Mouse (Mus musculus) layer of hippocampus, adult 18-20 months (tissue): ENCODE data around the gene Asgr1. TPM values are rescaled to one million over a fixed set of nuclear protein-coding genes. Genes with fewer than 3 reads are reported as not detected.

Experiments used
- DNase-seq, 2 experiments: peaks; one replicate each; pipeline ENCODE4 v3.0.0; 2022; ENCODE audit warnings: low spot score in 2 of 2
- total RNA-seq, 2 experiments: library from RNA; stranded (reverse); gene quantifications; 2 replicates each; pipeline ENCODE4 v1.2.3; 2021

Gene Asgr1
- total RNA-seq, 2 experiments from 2014 or later: 0.84 to 0.99 TPM

DNA sequence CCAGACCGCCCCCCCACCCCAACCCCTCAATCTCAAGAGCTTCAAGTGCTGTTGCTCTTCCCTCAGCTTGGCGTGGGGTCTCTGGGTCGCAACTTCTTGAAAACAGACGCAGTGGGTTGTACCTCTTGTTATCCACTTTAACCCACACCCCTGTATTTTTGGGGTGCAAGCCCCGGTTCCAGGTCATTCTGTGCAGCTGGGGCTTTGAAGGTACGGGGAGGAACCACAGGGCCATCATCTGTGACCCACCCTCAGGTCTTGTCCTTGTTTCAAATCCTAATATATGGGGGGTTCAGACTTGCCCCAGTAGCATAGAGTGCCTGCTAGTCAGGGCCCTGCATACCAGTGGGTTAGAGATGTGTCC lies 29.8 kb upstream of the Asgr1 start:
- DNase-seq: no peak

DNA sequence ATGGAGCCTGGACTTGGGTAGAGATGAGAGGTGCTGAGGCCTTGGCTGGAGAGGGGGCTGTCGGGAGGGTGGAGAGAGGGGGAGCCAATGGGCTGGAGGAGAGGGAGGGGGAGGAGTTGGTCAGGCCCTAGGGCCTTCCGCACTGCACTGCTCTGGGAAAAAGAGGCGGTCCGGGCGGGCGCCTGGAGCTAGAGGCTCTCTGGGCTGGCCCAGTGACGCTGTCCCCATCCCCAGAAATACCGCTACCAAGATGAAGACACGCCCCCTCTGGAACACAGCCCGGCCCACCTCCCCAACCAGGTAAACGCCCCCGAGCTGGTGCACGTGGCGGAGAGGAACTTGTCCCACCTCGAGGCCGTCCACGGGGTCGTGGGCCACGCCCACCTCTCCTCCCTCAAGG lies 27.2 kb upstream of the Asgr1 start:
- DNase-seq: no peak

DNA sequence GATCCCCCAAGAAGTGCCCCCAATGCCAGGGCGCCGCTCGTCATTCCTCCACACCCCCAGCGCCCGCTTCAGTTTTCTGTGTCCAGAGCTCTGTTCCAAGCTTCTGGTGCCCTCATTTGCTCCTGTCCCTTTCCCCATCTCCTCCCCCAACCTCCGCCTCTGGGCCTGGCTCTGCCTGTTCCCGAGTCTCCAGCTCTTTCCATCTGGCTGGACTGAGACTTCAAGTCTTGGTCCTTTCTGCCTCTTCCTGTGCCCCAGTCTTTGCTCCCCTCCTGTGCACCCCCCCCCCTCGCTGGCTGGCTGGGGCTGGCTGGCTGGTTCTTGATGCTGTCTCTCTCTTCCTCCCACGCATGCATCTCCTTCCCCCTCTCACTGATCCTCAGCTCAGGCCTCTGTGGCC lies 26.5 kb upstream of the Asgr1 start:
- no peak for DNase-seq

DNA sequence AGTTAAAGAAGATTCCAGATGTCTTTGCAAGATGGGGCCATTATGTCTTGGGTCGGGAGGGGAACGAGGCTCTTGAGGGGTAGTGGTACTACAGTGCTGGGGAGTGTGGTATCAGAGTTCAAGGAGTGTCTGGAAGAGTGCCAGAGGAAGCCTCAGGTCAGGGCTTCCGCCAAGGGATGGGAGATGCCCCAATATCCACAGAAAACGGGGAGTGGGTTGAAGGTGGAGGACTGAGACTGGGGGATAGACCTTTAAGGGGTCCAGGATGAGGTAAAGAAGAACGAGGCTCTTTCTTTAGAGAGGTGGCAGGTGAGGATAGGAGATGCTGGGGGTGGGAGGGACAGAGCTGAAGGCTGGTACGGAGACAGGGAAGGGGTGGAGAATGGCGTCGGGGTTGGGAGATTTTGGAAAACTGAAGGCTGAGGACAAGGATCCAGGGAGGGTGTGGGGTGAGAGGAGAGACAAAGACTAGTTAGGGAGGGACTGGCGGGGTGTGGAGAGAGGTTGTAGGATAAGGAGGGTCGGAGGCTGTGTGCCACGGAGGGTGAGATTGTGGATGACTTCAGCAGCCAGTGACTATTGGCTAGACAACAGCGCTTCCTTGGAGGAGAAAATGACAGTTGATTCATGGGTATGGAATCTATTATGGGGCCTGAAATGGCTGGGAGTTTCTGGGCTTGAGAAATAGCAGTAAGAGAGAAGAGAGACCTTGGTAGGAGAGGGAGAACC lies 25.3 kb upstream of the Asgr1 start:
- no peak for DNase-seq

DNA sequence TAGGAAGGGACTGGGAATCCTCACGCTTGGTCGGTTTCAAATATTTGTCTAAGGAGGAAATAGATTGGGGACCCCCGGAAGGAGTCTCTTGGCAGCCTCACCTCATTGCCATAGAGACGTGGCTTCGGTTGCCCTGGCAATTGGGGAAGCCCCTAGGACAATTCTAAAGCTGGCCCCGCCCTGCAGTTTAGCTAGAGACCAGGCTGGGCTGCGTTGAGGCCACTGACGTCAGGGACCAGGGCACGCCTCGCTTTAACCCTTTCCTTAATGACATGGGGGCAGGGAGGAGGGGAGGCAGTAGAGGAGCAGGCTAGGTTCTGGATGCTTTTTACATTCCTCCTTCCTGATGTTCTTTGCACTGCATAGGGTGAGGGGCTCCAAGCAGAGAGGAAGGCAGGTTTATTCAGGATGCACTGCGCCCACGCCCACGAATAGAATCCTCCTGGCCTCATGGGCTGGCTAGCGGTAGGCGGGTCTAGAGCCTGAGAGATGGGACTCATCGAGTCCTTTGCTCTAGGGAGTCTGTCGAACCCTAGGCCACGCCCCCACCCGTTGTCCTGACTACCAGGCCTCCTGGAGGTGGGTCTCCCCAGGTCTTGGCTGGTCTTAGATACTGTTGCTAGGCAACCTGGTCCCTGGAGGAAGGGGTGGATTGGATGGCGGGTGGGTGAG lies 24.6 kb upstream of the Asgr1 start:
- DNase-seq: peak; percentile 85 to 88

DNA sequence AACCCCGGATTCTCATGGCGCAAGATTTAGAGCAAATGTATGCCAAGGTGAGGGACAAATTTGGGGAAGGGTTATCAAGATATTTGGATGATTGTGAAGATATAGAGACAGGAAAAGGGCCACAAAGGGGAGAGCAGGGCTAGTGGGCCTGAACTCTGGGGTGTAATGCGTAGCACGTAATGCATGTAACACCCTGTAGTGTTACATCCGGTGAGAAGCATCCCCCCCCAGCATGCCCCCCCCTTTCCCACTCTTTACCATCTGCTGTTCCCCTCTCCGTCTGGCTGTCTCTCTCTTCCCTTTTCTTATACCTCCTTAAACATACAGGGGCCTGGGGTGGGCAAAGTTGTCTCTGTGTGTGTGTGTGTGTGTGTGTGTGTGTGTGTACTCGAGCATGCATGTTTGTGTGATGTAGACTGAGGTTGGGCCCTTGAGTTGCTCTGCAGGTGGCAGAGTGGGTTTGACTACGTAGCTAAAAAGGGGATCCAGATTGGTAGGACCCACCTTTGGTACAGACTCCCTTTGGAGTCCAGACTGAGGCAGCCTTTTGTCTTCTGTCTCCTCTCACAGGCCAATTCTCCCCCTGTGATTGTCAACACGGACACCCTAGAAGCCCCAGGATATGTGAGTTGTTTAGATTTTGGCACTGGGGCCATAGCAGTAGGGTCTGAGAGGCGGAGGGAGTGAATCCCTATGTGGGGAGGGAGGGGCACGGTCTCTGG lies 23.9 kb upstream of the Asgr1 start:
- no peak for DNase-seq

DNA sequence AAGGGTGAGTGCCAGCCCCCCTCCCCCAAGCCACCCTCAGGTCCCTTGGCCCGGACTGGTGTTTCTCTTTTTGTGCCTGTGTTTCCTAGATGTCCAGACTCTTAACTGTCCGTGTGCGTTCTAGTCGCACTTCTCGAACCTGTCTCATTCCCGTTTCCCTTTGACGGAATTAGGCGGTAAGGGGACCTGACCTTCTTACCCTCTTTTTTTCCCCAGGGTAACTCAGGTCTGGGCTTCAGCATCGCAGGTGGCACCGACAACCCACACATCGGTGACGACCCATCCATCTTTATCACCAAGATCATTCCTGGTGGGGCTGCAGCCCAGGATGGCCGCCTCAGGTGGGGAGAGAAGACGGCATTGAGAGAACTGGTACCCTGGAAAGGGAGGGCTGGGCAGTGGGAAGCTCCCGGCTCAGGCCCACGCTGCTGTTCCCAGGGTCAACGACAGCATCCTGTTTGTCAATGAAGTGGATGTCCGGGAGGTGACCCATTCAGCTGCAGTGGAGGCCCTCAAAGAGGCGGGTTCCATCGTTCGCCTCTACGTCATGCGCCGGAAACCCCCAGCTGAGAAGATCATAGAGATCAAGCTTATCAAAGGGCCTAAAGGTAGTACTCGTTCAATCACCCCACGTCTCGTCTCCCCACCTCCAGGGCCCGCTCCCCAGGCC lies 23.1 kb upstream of the Asgr1 start:
- DNase-seq: no peak

DNA sequence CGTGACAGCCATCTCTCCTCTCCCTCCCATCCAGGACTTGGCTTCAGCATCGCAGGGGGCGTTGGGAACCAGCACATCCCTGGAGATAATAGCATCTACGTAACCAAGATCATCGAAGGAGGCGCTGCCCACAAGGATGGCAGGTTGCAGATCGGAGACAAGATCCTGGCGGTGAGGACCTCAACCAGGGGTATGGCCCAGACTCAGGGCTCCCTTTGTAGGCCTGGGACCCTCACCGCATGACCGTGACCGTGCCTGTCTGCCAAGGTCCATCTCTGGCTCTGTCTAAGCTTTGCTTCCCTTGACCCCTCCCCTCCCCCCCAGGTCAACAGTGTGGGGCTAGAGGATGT lies 22.6 kb upstream of the Asgr1 start:
- no peak for DNase-seq

DNA sequence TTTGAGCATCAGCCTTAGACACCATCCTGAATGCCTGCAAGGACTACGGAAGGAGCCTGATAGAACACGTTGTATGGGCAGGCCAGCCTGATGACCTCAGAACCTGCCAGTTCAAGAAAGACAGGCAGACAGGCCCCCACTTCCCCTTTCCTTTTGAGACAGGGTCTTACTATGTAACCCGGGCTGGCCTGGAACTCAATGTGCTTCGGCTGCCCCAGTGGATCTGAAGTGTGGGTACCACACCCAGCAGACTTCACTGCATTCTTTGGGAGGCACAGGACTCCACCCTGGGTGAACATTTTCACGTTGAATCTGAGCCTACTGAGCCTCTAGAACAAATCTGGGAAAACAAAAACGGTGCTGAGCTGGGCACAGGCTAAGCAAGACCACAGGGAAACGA lies 15.7 kb upstream of the Asgr1 start:
- no peak for DNase-seq

DNA sequence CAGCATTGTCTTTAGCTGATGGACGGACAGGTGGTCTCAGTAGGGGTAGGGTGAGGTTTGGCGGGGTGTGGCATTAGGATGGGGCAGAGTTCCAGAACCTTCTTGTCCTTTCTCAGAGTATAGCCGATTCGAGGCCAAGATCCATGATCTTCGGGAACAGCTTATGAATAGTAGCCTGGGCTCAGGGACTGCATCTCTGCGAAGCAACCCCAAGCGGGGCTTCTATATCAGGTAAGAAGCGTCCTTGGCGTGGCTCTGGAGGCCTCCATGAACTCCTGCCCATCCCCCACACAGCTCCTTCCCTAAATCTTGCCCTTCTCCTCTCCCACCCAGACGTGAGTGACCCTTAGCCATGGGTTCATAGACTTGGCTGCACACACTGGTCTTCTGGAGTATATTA lies 14.3 kb upstream of the Asgr1 start:
- no peak for DNase-seq

DNA sequence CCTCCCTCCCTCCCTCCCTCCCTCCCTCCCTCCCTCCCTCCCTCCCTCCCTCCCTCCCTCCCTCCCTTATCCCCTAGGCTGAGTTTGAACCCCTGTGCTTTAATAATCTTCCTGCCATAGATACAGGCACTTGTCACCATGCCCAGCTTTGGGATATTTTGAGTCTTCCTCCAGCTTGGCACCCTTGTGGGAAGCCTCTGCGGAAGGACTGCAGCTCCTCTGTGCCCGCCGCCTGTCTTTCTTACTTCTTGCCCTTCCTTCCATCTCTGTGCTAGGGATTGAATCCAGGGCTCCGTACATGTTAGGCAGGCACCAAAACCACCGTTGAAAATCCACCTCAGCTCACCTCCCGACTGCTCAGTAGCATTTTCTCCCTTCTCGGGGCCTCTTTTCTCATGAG lies 13.7 kb upstream of the Asgr1 start:
- no peak for DNase-seq

DNA sequence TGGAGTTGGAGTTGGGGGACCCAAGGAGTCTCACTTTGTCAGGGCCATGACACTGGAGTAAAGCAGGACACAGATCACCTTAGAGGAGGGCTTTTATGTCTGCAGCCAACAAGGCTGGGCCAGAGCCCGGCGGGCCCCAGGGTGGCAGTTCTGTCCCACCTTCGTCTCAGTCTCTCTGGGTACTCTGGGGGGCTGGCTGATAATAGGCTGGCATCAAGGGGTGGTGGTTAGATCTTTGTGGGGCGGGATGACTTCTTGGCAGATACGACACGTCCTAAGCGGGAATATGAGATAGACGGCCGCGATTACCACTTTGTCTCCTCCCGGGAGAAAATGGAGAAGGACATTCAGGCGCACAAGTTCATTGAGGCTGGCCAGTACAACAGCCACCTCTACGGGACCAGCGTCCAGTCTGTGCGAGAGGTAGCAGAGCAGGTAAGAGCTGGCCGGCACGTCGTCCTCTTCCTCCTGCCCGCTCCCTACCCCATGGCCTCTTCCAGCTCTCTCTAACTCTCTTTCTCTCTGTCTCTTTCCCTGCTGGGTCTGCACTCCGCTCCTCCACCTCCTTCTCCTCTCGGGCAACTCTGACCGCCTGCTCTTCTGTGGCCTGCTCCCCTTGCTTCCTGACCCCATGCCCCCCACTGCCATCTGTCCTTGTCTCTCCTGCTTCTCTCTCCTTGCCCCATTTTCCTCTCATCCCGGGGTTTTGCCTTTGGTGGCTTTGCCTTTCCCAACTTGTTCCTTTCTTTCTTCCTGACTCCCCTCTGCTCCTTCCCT lies 11.4 kb upstream of the Asgr1 start:
- DNase-seq: no peak

DNA sequence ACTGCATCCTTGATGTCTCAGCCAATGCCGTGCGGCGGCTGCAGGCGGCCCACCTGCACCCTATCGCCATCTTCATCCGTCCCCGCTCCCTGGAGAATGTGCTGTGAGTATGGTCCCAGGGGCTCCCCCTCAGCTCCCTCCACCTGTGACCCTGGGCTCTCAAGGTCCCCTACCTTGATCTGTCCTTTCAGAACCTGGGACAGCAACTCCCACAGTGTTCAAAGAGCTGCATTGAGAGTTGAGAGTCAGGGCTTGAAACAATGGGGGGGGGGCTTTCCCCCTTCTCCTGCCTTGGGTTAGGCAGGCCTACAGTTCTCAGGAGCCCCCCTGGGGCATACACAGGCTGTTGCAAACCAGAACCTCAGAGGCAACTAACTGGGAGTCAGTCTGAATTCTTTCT lies 10.2 kb upstream of the Asgr1 start:
- no peak for DNase-seq

DNA sequence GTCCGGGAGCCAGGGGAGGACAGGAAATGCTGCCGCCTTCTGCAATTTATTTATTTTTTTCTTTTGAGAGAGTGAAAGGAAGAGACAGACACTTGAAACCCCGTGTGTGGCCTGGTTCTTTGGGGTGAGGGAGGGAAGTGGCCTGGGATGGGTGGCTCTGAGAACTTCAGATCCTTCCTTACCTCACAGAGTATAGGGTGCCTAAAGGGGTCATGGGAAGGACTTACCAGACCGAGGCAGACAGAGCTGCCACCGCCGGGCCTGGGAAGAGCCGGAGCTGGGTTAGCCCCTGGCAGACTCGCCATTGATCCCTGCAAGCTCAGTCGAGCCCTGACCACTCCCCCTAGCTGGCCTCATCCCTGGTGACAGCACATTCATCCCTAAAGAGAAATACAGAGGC lies 8.4 kb upstream of the Asgr1 start:
- no peak for DNase-seq

DNA sequence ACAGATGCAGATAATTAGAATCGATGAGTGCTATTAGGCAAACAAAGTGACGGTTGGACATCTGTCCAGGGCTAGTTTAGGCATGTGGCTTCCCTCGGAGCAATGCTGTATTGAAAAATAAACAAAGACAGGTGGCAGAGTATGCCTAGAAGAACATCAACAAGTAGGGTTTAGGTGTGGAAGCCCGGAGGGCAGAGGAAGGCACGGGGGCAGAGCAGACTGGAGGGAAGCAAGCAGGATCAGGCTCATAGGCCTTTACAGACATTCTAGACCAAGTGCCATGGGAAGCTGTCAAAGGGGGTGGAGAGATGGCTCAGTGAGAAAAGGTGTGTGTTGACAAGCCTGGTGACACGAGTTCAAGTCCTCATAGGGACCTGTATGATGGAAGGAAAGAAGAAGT lies 4.5 kb upstream of the Asgr1 start:
- DNase-seq: no peak

DNA sequence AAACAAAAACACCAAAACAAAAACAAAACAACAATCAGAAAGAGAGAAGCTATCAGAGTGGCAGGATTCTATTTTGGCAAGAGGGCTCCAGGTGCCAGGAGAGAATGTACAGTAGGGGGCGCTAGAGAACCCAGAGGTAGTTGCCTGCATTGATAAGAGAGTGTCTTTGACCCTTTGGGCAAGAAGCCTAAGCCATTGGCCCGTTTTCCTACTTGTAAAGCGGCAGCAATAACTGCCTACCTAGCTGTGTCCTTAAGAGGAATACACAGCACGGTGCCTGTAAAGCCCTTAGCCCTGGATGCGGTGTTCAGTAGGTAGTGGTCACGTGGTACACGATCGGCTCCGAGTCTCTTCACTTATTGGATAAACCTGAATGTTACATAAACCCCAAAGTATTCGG lies 4.1 kb upstream of the Asgr1 start:
- DNase-seq: no peak

DNA sequence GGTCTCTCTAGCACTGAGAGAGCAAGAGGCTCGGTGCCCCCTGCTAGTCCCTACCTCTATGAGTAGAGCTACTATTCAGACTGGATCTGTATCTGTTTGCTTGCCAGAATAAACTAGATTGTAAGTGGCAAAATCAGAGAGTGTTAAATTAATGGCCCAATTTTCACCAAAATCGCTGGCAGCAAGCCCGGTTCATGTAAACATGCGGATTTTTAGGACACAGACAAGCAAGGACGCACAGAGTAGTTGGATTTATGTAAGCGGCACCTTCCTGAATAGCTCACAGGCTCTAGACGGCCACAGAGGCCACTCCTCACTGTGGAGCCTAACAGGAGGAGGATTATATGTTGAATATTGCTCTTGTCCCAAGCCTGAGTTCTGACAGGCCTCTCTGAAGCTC lies 729 bp upstream of the Asgr1 start:
- DNase-seq: no peak

DNA sequence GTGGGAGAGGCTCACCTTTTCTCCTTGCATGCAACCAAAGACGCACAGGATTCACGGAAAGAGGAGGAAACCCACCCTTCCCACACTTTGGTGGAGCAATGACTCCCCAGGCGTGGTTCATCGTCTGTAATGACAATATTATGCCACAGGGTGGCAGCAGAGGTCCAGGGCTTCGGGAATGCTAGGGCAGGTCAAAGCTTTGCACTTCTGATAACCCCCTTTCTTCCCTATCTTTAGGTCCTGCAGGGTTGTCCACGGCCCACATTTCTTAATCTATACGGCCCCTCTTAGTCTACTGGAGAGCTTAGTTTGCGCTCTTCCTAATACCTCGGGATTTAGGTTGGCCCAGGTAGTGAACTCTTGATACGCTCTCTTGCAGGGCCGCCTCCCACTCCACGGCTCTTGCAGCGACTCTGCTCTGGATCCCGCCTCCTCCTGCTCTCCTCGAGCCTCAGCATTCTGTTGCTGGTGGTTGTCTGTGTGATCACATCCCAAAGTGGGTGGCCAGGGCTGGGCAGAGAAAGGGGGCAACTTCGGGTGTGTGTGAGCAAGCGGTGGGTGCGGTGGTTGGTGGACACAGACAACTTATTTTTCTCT lies 1.8 kb downstream of the Asgr1 start:
- DNase-seq: peak in 1 of 2 experiments; percentile 71

DNA sequence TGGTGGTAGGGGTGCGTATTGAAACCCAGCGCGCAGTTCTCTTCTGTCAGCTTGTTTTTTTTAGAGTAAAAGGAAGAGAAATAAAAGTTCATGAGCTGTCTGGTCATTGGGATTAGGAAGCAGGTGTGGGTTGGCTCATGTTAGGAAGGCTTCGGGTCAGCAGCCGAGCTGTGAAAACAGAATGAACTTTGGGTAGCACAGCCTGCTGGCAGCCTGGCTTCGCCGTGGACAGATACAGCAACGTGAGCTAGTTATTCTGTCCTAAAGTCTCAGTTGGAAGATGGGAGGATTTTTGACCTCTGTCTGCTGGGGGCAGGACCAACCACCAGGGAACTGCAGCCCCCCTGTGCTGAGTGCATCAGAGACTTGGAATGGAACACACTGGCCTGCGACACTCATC lies 3.9 kb downstream of the Asgr1 start:
- DNase-seq: no peak

DNA sequence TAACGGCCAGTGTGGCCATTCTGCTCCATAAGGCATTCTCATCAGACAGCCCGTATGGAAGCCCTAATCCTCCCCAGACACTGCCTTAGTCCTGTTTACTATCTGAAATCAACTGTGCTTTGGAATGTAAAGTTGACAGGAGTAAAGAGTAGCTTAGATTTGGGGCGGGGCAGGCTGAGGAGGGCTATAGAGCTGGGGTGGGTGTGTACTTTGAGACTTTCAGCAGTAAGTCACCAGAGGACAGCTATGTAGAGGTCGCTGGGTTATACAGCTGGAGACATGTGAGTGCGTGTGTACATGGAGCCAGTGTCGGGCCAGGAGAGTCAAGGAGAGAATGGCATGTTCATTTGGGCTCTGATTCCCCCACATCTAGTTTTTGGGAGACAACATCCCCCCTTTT lies 6.0 kb downstream of the Asgr1 start:
- DNase-seq: no peak

DNA sequence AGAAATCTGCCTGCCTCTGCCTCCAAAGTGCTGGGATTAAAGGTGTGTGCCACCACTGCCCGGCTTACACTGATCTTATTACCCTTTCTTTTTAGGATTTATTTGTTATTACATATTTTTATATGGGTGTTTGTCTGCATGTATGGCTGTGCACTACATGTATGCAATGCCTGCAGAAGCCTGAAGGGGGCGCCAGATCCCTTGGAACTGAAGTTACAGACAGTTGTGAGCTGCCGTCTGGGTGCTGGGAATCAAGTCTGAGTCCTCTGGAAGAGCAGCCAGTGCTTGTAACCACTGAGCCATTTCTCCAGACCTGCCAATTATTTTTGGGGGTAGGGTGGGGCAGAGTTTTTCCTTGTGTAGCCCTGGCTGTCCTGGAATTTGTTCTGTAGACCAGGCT lies 9.2 kb downstream of the Asgr1 start:
- no peak for DNase-seq
